Mouse (Mus musculus): Measurements from ENCODE around the gene Mdfic. TPM values are rescaled to one million over a fixed set of nuclear protein-coding genes. Genes with fewer than 3 reads are reported as not detected.

Mdfic gene
- 4.2 and 8.1 TPM in 2 replicates for total RNA-seq (2012; rRNA removed)

- TF ChIP-seq CHD2 (IDR thresholded peaks at IDR 0.05; ENCODE audit: low read depth, low read length) = no peak
- no peak for TF ChIP-seq HCFC1 (IDR thresholded peaks at IDR 0.05; ENCODE audit: borderline replicate concordance, insufficient read depth, low read length)
- TF ChIP-seq ZNF384 (IDR thresholded peaks at IDR 0.05; ENCODE audit: low read depth, low read length) = no peak
- TF ChIP-seq ZC3H11A (IDR thresholded peaks at IDR 0.05; ENCODE audit: borderline replicate concordance, low read depth, low read length) = no peak
- TF ChIP-seq MAFK (IDR thresholded peaks at IDR 0.05; ENCODE audit: insufficient read depth, low read depth, low read length) = no peak
- Histone ChIP-seq H3K4me3 (ENCODE audit: insufficient read depth in 1 of 2, low read depth in 1 of 2, low read length in 2 of 2, poor library complexity in 1 of 2, severe bottlenecking in 1 of 2) (peak within 1 kb of the TSS; percentile 79 to 87), H3K36me3 (ENCODE audit: control insufficient read depth, insufficient read depth, low read length, poor library complexity, severe bottlenecking) (no peaks in the 10 kb centered on the region), H3K27ac (ENCODE audit: insufficient read depth, low read depth, low read length, poor library complexity, severe bottlenecking) (no peak within 1 kb of the TSS; the same call in 1 of the 2 replicates), H3K4me1 (ENCODE audit: control insufficient read depth in 2 of 2, insufficient read depth in 2 of 2, low read length in 2 of 2, poor library complexity in 1 of 2) (peaks cover 0 to 7% of the 10 kb centered on the region in 2 experiments; a peak in 2 of 4 replicates), H3K9ac (ENCODE audit: insufficient read depth, low read depth, low read length, poor library complexity, severe bottlenecking) (peak within 1 kb of the TSS; percentile 79), H3K9me3 (ENCODE audit: control insufficient read depth, insufficient read depth, low read depth, low read length) (no peaks in the 10 kb centered on the region)
- in situ Hi-C loops (cut with MboI; ENCODE audit: low sequenced_read_pairs in 2 of 2, unreplicated experiment in 2 of 2) = no loop called here
- DNase-seq (ENCODE audit: low read depth, low spot score) = peak; percentile 11
Measured at GRCm38 (mm10) chr6:15720461-15720817, at the start of gene Mdfic. Gene Mdfic, plus strand, starts transcription at chr6:15720661.

GRCm38 (mm10) chr6:15671364-15671763, 49.1 kb upstream of the Mdfic start:
- no peaks in the 10 kb centered on the region for H3K36me3 ChIP-seq (ENCODE audit: control insufficient read depth, insufficient read depth, low read length, poor library complexity, severe bottlenecking)

GRCm38 (mm10) chr6:15710080-15710479, 10.4 kb upstream of the Mdfic start:
- H3K9ac ChIP-seq (ENCODE audit: insufficient read depth, low read depth, low read length, poor library complexity, severe bottlenecking) = no peak overlapping the region
- H3K4me1 ChIP-seq (ENCODE audit: control insufficient read depth in 2 of 2, insufficient read depth in 2 of 2, low read length in 2 of 2, poor library complexity in 1 of 2) = peaks cover 3 to 6% of the 10 kb centered on the region in 2 experiments; a peak in 1 of 4 replicates
- H3K9me3 ChIP-seq (ENCODE audit: control insufficient read depth, insufficient read depth, low read depth, low read length) = no peaks in the 10 kb centered on the region
- no peak for DNase-seq (ENCODE audit: low read depth, low spot score)
- in situ Hi-C loops (cut with MboI; ENCODE audit: low sequenced_read_pairs in 2 of 2, unreplicated experiment in 2 of 2) = no loop called here
- no peak overlapping the region for H3K27ac ChIP-seq (ENCODE audit: insufficient read depth, low read depth, low read length, poor library complexity, severe bottlenecking)
- no peaks in the 10 kb centered on the region for H3K36me3 ChIP-seq (ENCODE audit: control insufficient read depth, insufficient read depth, low read length, poor library complexity, severe bottlenecking)
- TF ChIP-seq CHD2 (IDR thresholded peaks at IDR 0.05; ENCODE audit: low read depth, low read length) = no peak
- no peak for TF ChIP-seq MAFK (IDR thresholded peaks at IDR 0.05; ENCODE audit: insufficient read depth, low read depth, low read length)
- no peak for TF ChIP-seq HCFC1 (IDR thresholded peaks at IDR 0.05; ENCODE audit: borderline replicate concordance, insufficient read depth, low read length)
- no peak for TF ChIP-seq ZNF384 (IDR thresholded peaks at IDR 0.05; ENCODE audit: low read depth, low read length)
- TF ChIP-seq ZC3H11A (IDR thresholded peaks at IDR 0.05; ENCODE audit: borderline replicate concordance, low read depth, low read length) = no peak
- H3K4me3 ChIP-seq (ENCODE audit: insufficient read depth in 1 of 2, low read depth in 1 of 2, low read length in 2 of 2, poor library complexity in 1 of 2, severe bottlenecking in 1 of 2) = no peak overlapping the region

More at GRCm38 (mm10) chr6:15671364-15671763, 49.1 kb upstream of the Mdfic start:
- no peak for DNase-seq (ENCODE audit: low read depth, low spot score)
- no peak overlapping the region for H3K4me3 ChIP-seq (ENCODE audit: insufficient read depth in 1 of 2, low read depth in 1 of 2, low read length in 2 of 2, poor library complexity in 1 of 2, severe bottlenecking in 1 of 2)
- H3K27ac ChIP-seq (ENCODE audit: insufficient read depth, low read depth, low read length, poor library complexity, severe bottlenecking) = no peak overlapping the region
- H3K9ac ChIP-seq (ENCODE audit: insufficient read depth, low read depth, low read length, poor library complexity, severe bottlenecking) = no peak overlapping the region
- H3K9me3 ChIP-seq (ENCODE audit: control insufficient read depth, insufficient read depth, low read depth, low read length) = no peaks in the 10 kb centered on the region
- no peak for TF ChIP-seq ZC3H11A (IDR thresholded peaks at IDR 0.05; ENCODE audit: borderline replicate concordance, low read depth, low read length)
- no peak for TF ChIP-seq MAFK (IDR thresholded peaks at IDR 0.05; ENCODE audit: insufficient read depth, low read depth, low read length)
- TF ChIP-seq ZNF384 (IDR thresholded peaks at IDR 0.05; ENCODE audit: low read depth, low read length) = no peak
- no peak for TF ChIP-seq CHD2 (IDR thresholded peaks at IDR 0.05; ENCODE audit: low read depth, low read length)
- no peak for TF ChIP-seq HCFC1 (IDR thresholded peaks at IDR 0.05; ENCODE audit: borderline replicate concordance, insufficient read depth, low read length)
- in situ Hi-C loops (cut with MboI; ENCODE audit: low sequenced_read_pairs in 2 of 2, unreplicated experiment in 2 of 2) = no loop called here
- H3K4me1 ChIP-seq (ENCODE audit: control insufficient read depth in 2 of 2, insufficient read depth in 2 of 2, low read length in 2 of 2, poor library complexity in 1 of 2) = no peaks in the 10 kb centered on the region

GRCm38 (mm10) chr6:15710706-15711105, 9.8 kb upstream of the Mdfic start:
- Histone ChIP-seq H3K4me1 (ENCODE audit: control insufficient read depth in 2 of 2, insufficient read depth in 2 of 2, low read length in 2 of 2, poor library complexity in 1 of 2) (peaks cover 6 to 9% of the 10 kb centered on the region in 2 experiments; a peak in 1 of 4 replicates), H3K4me3 (ENCODE audit: insufficient read depth in 1 of 2, low read depth in 1 of 2, low read length in 2 of 2, poor library complexity in 1 of 2, severe bottlenecking in 1 of 2) (no peak overlapping the region), H3K9me3 (ENCODE audit: control insufficient read depth, insufficient read depth, low read depth, low read length) (no peaks in the 10 kb centered on the region), H3K27ac (ENCODE audit: insufficient read depth, low read depth, low read length, poor library complexity, severe bottlenecking) (no peak overlapping the region), H3K9ac (ENCODE audit: insufficient read depth, low read depth, low read length, poor library complexity, severe bottlenecking) (no peak overlapping the region), H3K36me3 (ENCODE audit: control insufficient read depth, insufficient read depth, low read length, poor library complexity, severe bottlenecking) (no peaks in the 10 kb centered on the region)
- TF ChIP-seq MAFK (IDR thresholded peaks at IDR 0.05; ENCODE audit: insufficient read depth, low read depth, low read length) (no peak), ZC3H11A (IDR thresholded peaks at IDR 0.05; ENCODE audit: borderline replicate concordance, low read depth, low read length) (no peak), ZNF384 (IDR thresholded peaks at IDR 0.05; ENCODE audit: low read depth, low read length) (no peak), CHD2 (IDR thresholded peaks at IDR 0.05; ENCODE audit: low read depth, low read length) (no peak), HCFC1 (IDR thresholded peaks at IDR 0.05; ENCODE audit: borderline replicate concordance, insufficient read depth, low read length) (no peak)
- in situ Hi-C loops (cut with MboI; ENCODE audit: low sequenced_read_pairs in 2 of 2, unreplicated experiment in 2 of 2) = no loop called here
- DNase-seq (ENCODE audit: low read depth, low spot score) = peak; percentile 29
